9 mouse cellular contexts compared by ENCODE assay signal in genomic region chr17:62940573-62941252, GRCm38 (mm10). TPM values are rescaled to one million over a fixed set of nuclear protein-coding genes. Genes with fewer than 3 reads are reported as not detected.
A peak's percentile ranks its signal among the peaks of the same experiment; 100 is the strongest.
DNase-seq lines count a peak whose midpoint lies in the region; ATAC-seq and TF ChIP-seq lines count a peak whose summit lies in the region.
"Had no signal": no experiment of that assay in that cellular context is flagged by ENCODE, and none has a peak within 500 bp of the region (broad histone marks: within the 10 kb centered on the region; RNA-seq: fewer than 3 reads in every experiment).

No protein-coding gene starts in this region.

- no peak overlapping the region for H3K9ac ChIP-seq in ES-Bruce4 (ENCODE audit: low read depth, poor library complexity, severe bottlenecking)
- no peak overlapping the region for H3K9ac ChIP-seq in heart, postnatal 0 days (replicated peaks; ENCODE audit: low read depth, low read length)
- H3K9ac ChIP-seq: liver, embryonic 13.5 days had no signal

- no peaks in the 10 kb centered on the region for H3K36me3 ChIP-seq in ES-Bruce4 (ENCODE audit: control insufficient read depth, insufficient read depth, low read length, poor library complexity, severe bottlenecking)
- H3K36me3 ChIP-seq in heart, postnatal 0 days (replicated peaks; ENCODE audit: control insufficient read depth, insufficient read depth, low read length) = no peaks in the 10 kb centered on the region
- H3K36me3 ChIP-seq: liver, embryonic 13.5 days had no signal

- TF ChIP-seq EP300 in ES-Bruce4 (IDR thresholded peaks at IDR 0.05; ENCODE audit: insufficient read depth, low read depth, low read length) = no peak
- no peak for TF ChIP-seq EP300 in heart, postnatal 0 days (IDR thresholded peaks at IDR 0.05; ENCODE audit: low read depth)

- H3K4me1 ChIP-seq in ES-Bruce4 (ENCODE audit: control insufficient read depth, insufficient read depth, low read length) = peaks cover 2% of the 10 kb centered on the region
- 0 out of 2 replicates have a peak, but pooled peaks cover 3% of the 10 kb centered on the region for H3K4me1 ChIP-seq in heart, postnatal 0 days (ENCODE audit: control insufficient read depth, insufficient read depth)
- H3K4me1 ChIP-seq: liver, embryonic 13.5 days had no signal

- H3K4me3 ChIP-seq in ES-Bruce4 (ENCODE audit: low read depth, low read length) = no peak overlapping the region
- no peak overlapping the region for H3K4me3 ChIP-seq in heart, postnatal 0 days (ENCODE audit: low read depth, low read length)
- H3K4me3 ChIP-seq: liver, embryonic 13.5 days had no signal

- 37% methylated on average over 7 of the region's 7 CpGs for WGBS in heart, postnatal 0 days

- H3K27ac ChIP-seq in ES-Bruce4 (ENCODE audit: insufficient read depth, low read length) = peak overlapping the region; percentile 17
- H3K27ac ChIP-seq in heart, postnatal 0 days (ENCODE audit: low read depth) = no peak overlapping the region
- H3K27ac ChIP-seq: liver, embryonic 13.5 days had no signal

- H3K4me2 ChIP-seq in heart, postnatal 0 days (ENCODE audit: low read depth, low read length) = no peak overlapping the region
- H3K4me2 ChIP-seq: liver, embryonic 13.5 days had no signal

- peak; percentile 59 for DNase-seq in embryo, embryonic 10 days (ENCODE audit: low spot score)
- DNase-seq in heart, postnatal 0 days (ENCODE audit: low spot score) = peak; percentile 11
- DNase-seq in lung, postnatal 36 days = peak; percentile 38
- DNase-seq in gastrocnemius, adult 8-10 months (ENCODE audit: low spot score in 2 of 2) = no peak
- no peak for DNase-seq in urinary bladder, adult 2 months (ENCODE audit: low spot score)
- DNase-seq in c-Kit-positive CD71-positive TER-119-positive erythroid progenitor cells, embryonic 14.5 days (ENCODE audit: low spot score) = no peak
- DNase-seq: cerebellum, adult 9-10 months; liver, embryonic 13.5 days had no signal

- no peak for TF ChIP-seq CTCF in ES-Bruce4 (IDR thresholded peaks at IDR 0.05; ENCODE audit: low read depth, low read length)
- TF ChIP-seq CTCF in heart, postnatal 0 days (IDR thresholded peaks at IDR 0.05; ENCODE audit: low read depth) = no peak

- H3K27me3 ChIP-seq in ES-Bruce4 (ENCODE audit: control insufficient read depth, insufficient read depth, low read length, poor library complexity, severe bottlenecking) = peaks cover 1% of the 10 kb centered on the region; the same call in 1 of the 2 replicates
- H3K27me3 ChIP-seq in heart, postnatal 0 days (ENCODE audit: control insufficient read depth, insufficient read depth, low read length) = no peaks in the 10 kb centered on the region
- H3K27me3 ChIP-seq: liver, embryonic 13.5 days had no signal

- ATAC-seq in heart, postnatal 0 days (ENCODE audit: insufficient read depth, low read depth) = peak; percentile 41

- peaks cover 8% of the 10 kb centered on the region for H3K9me3 ChIP-seq in ES-Bruce4 (replicated peaks; ENCODE audit: control insufficient read depth, insufficient read depth, low read length, poor library complexity, severe bottlenecking)
- H3K9me3 ChIP-seq in heart, postnatal 0 days (replicated peaks; ENCODE audit: control insufficient read depth, low read length) = no peaks in the 10 kb centered on the region
- H3K9me3 ChIP-seq: liver, embryonic 13.5 days had no signal

- no peak for TF ChIP-seq POLR2A in ES-Bruce4 (IDR thresholded peaks at IDR 0.05; ENCODE audit: insufficient read depth, low read length)

RNA-seq across cellular contexts. Expression of gene Efna5, which starts 59.6 kb away (rescaled TPM):
- polyA plus RNA-seq in ES-Bruce4 (2011; ENCODE audit: insufficient read depth, insufficient read length, low read depth, missing spikeins) = 29.6 and 32.7 TPM in 2 replicates
- 3.7 and 5.4 TPM in 2 replicates for total RNA-seq in heart, postnatal 0 days (2014; rRNA removed; ENCODE audit: low replicate concordance)
- polyA plus RNA-seq in heart, postnatal 0 days (2015; fragmentation: Nextera tagmentation; extraction: Ambion mirVana) = 16.2 and 17.0 TPM in 2 replicates
- total RNA-seq in gastrocnemius, adult 8-10 months (2022) = 1 to 10 TPM in 1 of 4 experiments, under 1 TPM in 3; 0.29 to 1.3 (median 0.71) TPM
- 9.4 and 15.8 TPM in 2 replicates for polyA plus RNA-seq in urinary bladder, adult 2 months (2012; rRNA removed)

Comparison
In these comparisons a context has a peak if more than half of its experiments do, and no peak if none do; other contexts are left out.
1. DNase-seq: peak in embryo, embryonic 10 days (single experiment), heart, postnatal 0 days (single experiment) and lung, postnatal 36 days (single experiment); none in gastrocnemius, adult 8-10 months (0 of 2), urinary bladder, adult 2 months (single experiment) and c-Kit-positive CD71-positive TER-119-positive erythroid progenitor cells, embryonic 14.5 days (single experiment).